Mouse (Mus musculus): ENCODE measurements around the gene Rtn4ip1. TPM values are rescaled to one million over a fixed set of nuclear protein-coding genes. Genes with fewer than 3 reads are reported as not detected.

Rtn4ip1 gene
- polyA plus RNA-seq, 1 experiment from 2014 or later, result 13.4 TPM

DNA sequence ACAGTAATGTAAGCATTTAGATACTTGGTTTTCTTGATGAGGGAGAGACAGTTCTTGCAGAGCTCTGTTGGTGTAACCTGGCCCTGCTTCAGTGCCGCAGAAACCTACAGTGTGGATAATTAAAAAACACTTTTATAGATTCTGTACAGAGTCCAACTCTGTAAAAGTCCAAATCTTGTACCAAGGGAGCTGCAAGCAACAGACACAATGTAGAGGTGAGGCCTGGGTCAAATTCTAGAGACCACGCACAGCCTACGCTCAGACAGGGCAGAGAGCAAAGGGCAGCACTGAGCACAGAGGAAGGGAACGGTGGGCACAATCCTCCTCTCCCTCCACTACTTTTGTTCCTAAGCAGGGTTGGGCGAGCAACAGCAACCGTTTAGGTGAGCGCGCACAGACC is 5.5 kb upstream of the Rtn4ip1 start:
- H3K4me2 ChIP-seq (ENCODE audit: low read depth, low read length), result no peak overlapping the region
- H3K9ac ChIP-seq (ENCODE audit: low read length), result no peak overlapping the region
- H3K27me3 ChIP-seq (ENCODE audit: control insufficient read depth, insufficient read depth, low read length), result no peaks in the 10 kb centered on the region
- no peaks in the 10 kb centered on the region for H3K4me1 ChIP-seq (ENCODE audit: control insufficient read depth, insufficient read depth, low read length)
- no peaks in the 10 kb centered on the region; the same call in 1 of the 2 replicates for H3K36me3 ChIP-seq (ENCODE audit: control insufficient read depth, insufficient read depth, low read length)
- no peak for ATAC-seq (ENCODE audit: insufficient read depth, low FRiP score)
- no peak overlapping the region for H3K27ac ChIP-seq (ENCODE audit: low read length)
- H3K4me3 ChIP-seq (replicated peaks; ENCODE audit: low read length), result no peak overlapping the region
- H3K9me3 ChIP-seq (replicated peaks; ENCODE audit: control insufficient read depth, low read length), result no peaks in the 10 kb centered on the region
- 91% methylated on average over 8 of the region's 8 CpGs for WGBS

DNA sequence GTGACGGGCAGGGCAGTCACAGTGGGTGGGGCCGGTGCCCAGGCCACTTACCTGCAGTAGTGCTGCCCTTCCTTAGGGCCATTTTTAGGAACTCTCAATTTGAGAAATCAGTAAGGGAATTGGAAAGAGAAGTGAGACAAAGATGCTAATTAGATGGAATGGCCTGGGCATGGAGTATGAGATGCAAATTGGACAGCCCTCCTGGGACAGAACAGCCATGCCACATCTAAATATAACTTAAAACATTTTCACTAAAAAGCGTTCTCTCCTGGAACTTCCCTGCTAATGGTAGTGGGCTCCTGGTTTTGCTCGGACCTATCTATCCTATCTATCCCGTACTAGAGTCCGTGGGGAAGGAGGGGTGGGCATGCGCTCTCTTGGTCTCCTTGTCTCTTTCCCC is 3.3 kb upstream of the Rtn4ip1 start:
- whole genome bisulfite sequencing, result 95% methylated on average over 7 of the region's 7 CpGs
- no peak overlapping the region for H3K4me3 ChIP-seq (replicated peaks; ENCODE audit: low read length)

GRCm38 (mm10) chr10:43900883-43901570 is 580 bp upstream of the Rtn4ip1 start:
- peak overlapping the region; percentile 83 for H3K4me3 ChIP-seq (replicated peaks; ENCODE audit: low read length)
- H3K27ac ChIP-seq (ENCODE audit: low read length), result no peak overlapping the region; the same call in 1 of the 2 replicates
- peak overlapping the region; percentile 58 for H3K4me2 ChIP-seq (ENCODE audit: low read depth, low read length)
- no peaks in the 10 kb centered on the region for H3K9me3 ChIP-seq (replicated peaks; ENCODE audit: control insufficient read depth, low read length)
- peak overlapping the region; percentile 84 for H3K9ac ChIP-seq (ENCODE audit: low read length)
- no peaks in the 10 kb centered on the region; the same call in 1 of the 2 replicates for H3K36me3 ChIP-seq (ENCODE audit: control insufficient read depth, insufficient read depth, low read length)
- no peak for ATAC-seq (ENCODE audit: insufficient read depth, low FRiP score)
- H3K27me3 ChIP-seq (ENCODE audit: control insufficient read depth, insufficient read depth, low read length), result no peaks in the 10 kb centered on the region
- WGBS, result 5% methylated on average over 30 of the region's 30 CpGs
- peaks cover 4% of the 10 kb centered on the region for H3K4me1 ChIP-seq (ENCODE audit: control insufficient read depth, insufficient read depth, low read length)

More for the DNA sequence above, 3.3 kb upstream of the Rtn4ip1 start:
- no peak overlapping the region for H3K27ac ChIP-seq (ENCODE audit: low read length)
- no peak for ATAC-seq (ENCODE audit: insufficient read depth, low FRiP score)
- peaks cover 4% of the 10 kb centered on the region for H3K4me1 ChIP-seq (ENCODE audit: control insufficient read depth, insufficient read depth, low read length)
- H3K9ac ChIP-seq (ENCODE audit: low read length), result no peak overlapping the region
- H3K4me2 ChIP-seq (ENCODE audit: low read depth, low read length), result no peak overlapping the region
- H3K9me3 ChIP-seq (replicated peaks; ENCODE audit: control insufficient read depth, low read length), result no peaks in the 10 kb centered on the region
- H3K27me3 ChIP-seq (ENCODE audit: control insufficient read depth, insufficient read depth, low read length), result no peaks in the 10 kb centered on the region
- H3K36me3 ChIP-seq (ENCODE audit: control insufficient read depth, insufficient read depth, low read length), result no peaks in the 10 kb centered on the region; the same call in 1 of the 2 replicates

- Histone ChIP-seq H3K9me3 (replicated peaks; ENCODE audit: control insufficient read depth, low read length) (no peaks in the 10 kb centered on the region), H3K27me3 (ENCODE audit: control insufficient read depth, insufficient read depth, low read length) (no peaks in the 10 kb centered on the region), H3K27ac (ENCODE audit: low read length) (no peak overlapping the region), H3K9ac (ENCODE audit: low read length) (no peak overlapping the region), H3K4me1 (ENCODE audit: control insufficient read depth, insufficient read depth, low read length) (peaks cover 4% of the 10 kb centered on the region), H3K36me3 (ENCODE audit: control insufficient read depth, insufficient read depth, low read length) (no peaks in the 10 kb centered on the region; the same call in 1 of the 2 replicates), H3K4me2 (ENCODE audit: low read depth, low read length) (no peak overlapping the region), H3K4me3 (replicated peaks; ENCODE audit: low read length) (no peak overlapping the region)
- no peak for ATAC-seq (ENCODE audit: insufficient read depth, low FRiP score)
- WGBS, result 80% methylated on average over 1 of the region's 1 CpGs
Observed at GRCm38 (mm10) chr10:43904569-43904968, 3.0 kb downstream of the Rtn4ip1 start.

DNA sequence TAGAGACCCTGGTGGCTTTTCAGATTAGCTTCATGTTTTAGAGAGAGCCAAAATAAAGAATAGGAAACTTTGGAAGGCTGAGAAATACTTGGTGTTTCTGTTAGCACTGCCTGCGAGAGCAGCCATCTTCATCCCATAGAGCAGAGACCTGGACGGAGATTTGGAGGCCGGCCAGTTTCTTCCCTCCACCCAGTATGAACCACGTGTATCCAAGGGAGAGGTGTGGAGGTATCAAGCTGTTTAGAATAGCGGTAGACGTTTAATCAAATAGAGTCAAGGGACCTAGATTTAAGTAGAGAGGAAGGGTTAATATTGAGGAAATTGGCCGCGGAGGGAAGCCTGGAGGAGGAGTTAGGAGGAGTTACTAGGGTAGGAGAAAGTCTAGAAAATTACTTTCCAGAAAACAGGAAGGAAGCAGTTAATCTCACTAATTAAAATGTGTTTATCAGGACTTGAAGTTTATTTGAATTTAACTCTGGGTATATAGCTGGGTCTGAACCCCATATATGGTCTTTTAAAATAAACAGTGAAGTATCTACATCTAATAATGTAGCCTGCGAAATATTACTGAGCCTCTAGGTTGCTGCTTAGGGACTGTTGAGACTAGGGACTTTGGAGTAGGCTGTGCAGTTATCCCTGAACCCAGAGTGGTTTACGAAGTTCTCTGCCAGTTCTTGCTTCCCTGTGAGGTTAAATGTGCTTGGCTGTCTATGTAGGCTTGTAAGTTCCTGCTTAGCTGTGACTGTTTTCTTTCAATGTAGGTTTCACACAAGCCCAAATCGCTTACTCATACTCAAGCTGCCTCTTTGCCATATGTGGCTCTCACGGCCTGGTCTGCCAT is 8.6 kb downstream of the Rtn4ip1 start:
- no peak overlapping the region for H3K4me3 ChIP-seq (replicated peaks; ENCODE audit: low read length)
- H3K4me2 ChIP-seq (ENCODE audit: low read depth, low read length), result no peak overlapping the region
- no peaks in the 10 kb centered on the region for H3K9me3 ChIP-seq (replicated peaks; ENCODE audit: control insufficient read depth, low read length)
- WGBS, result 72% methylated on average over 12 of the region's 12 CpGs
- ATAC-seq (ENCODE audit: insufficient read depth, low FRiP score), result no peak
- H3K27ac ChIP-seq (ENCODE audit: low read length), result no peak overlapping the region
- no peaks in the 10 kb centered on the region for H3K36me3 ChIP-seq (ENCODE audit: control insufficient read depth, insufficient read depth, low read length)
- H3K9ac ChIP-seq (ENCODE audit: low read length), result no peak overlapping the region
- no peaks in the 10 kb centered on the region for H3K4me1 ChIP-seq (ENCODE audit: control insufficient read depth, insufficient read depth, low read length)
- no peaks in the 10 kb centered on the region for H3K27me3 ChIP-seq (ENCODE audit: control insufficient read depth, insufficient read depth, low read length)

GRCm38 (mm10) chr10:43910873-43911142 is 9.2 kb downstream of the Rtn4ip1 start:
- Histone ChIP-seq H3K4me1 (ENCODE audit: control insufficient read depth, insufficient read depth, low read length) (no peaks in the 10 kb centered on the region), H3K9ac (ENCODE audit: low read length) (no peak overlapping the region), H3K36me3 (ENCODE audit: control insufficient read depth, insufficient read depth, low read length) (no peaks in the 10 kb centered on the region), H3K27me3 (ENCODE audit: control insufficient read depth, insufficient read depth, low read length) (no peaks in the 10 kb centered on the region), H3K4me2 (ENCODE audit: low read depth, low read length) (no peak overlapping the region), H3K9me3 (replicated peaks; ENCODE audit: control insufficient read depth, low read length) (no peaks in the 10 kb centered on the region), H3K4me3 (replicated peaks; ENCODE audit: low read length) (no peak overlapping the region), H3K27ac (ENCODE audit: low read length) (no peak overlapping the region)
- WGBS, result 87% methylated on average over 8 of the region's 8 CpGs
- no peak for ATAC-seq (ENCODE audit: insufficient read depth, low FRiP score)

GRCm38 (mm10) chr10:43912236-43912635 is 10.6 kb downstream of the Rtn4ip1 start:
- H3K27me3 ChIP-seq (ENCODE audit: control insufficient read depth, insufficient read depth, low read length), result no peaks in the 10 kb centered on the region
- no peak overlapping the region for H3K9ac ChIP-seq (ENCODE audit: low read length)
- H3K4me1 ChIP-seq (ENCODE audit: control insufficient read depth, insufficient read depth, low read length), result no peaks in the 10 kb centered on the region
- WGBS, result 82% methylated on average over 3 of the region's 3 CpGs
- no peak overlapping the region for H3K27ac ChIP-seq (ENCODE audit: low read length)
- ATAC-seq (ENCODE audit: insufficient read depth, low FRiP score), result no peak
- no peak overlapping the region for H3K4me2 ChIP-seq (ENCODE audit: low read depth, low read length)
- no peaks in the 10 kb centered on the region for H3K36me3 ChIP-seq (ENCODE audit: control insufficient read depth, insufficient read depth, low read length)
- H3K9me3 ChIP-seq (replicated peaks; ENCODE audit: control insufficient read depth, low read length), result no peaks in the 10 kb centered on the region
- no peak overlapping the region for H3K4me3 ChIP-seq (replicated peaks; ENCODE audit: low read length)

DNA sequence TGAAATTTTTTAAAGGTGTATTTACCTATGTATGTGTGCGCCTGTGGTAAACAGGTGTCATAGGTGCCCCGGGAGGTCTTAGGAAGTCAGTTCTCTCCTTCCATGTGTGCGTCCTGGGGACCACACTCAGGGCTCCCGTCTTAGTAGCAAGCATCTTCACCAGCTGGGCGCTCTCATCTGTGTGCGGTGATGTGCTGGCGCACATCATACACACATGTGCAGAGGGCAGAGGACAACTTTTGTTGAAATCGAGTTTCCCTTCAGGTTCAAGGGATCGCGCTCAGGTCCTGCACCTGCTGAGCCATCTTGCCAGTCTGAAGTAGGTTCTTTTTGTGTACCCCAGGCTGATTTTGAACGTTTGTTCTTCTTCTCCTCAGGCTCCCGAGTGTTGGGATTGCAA is 14.6 kb downstream of the Rtn4ip1 start:
- H3K4me2 ChIP-seq (ENCODE audit: low read depth, low read length), result no peak overlapping the region
- no peaks in the 10 kb centered on the region for H3K36me3 ChIP-seq (ENCODE audit: control insufficient read depth, insufficient read depth, low read length)
- no peak for ATAC-seq (ENCODE audit: insufficient read depth, low FRiP score)
- H3K27ac ChIP-seq (ENCODE audit: low read length), result no peak overlapping the region
- H3K9ac ChIP-seq (ENCODE audit: low read length), result no peak overlapping the region
- no peaks in the 10 kb centered on the region for H3K27me3 ChIP-seq (ENCODE audit: control insufficient read depth, insufficient read depth, low read length)
- H3K4me1 ChIP-seq (ENCODE audit: control insufficient read depth, insufficient read depth, low read length), result no peaks in the 10 kb centered on the region
- no peaks in the 10 kb centered on the region for H3K9me3 ChIP-seq (replicated peaks; ENCODE audit: control insufficient read depth, low read length)
- 83% methylated on average over 12 of the region's 12 CpGs for WGBS
- no peak overlapping the region for H3K4me3 ChIP-seq (replicated peaks; ENCODE audit: low read length)

- ATAC-seq (ENCODE audit: insufficient read depth, low FRiP score), result no peak
- no peaks in the 10 kb centered on the region for H3K9me3 ChIP-seq (replicated peaks; ENCODE audit: control insufficient read depth, low read length)
- no peaks in the 10 kb centered on the region for H3K36me3 ChIP-seq (ENCODE audit: control insufficient read depth, insufficient read depth, low read length)
- no peaks in the 10 kb centered on the region for H3K27me3 ChIP-seq (ENCODE audit: control insufficient read depth, insufficient read depth, low read length)
- no peak overlapping the region for H3K9ac ChIP-seq (ENCODE audit: low read length)
- 73% methylated on average over 2 of the region's 2 CpGs for WGBS
- no peak overlapping the region for H3K27ac ChIP-seq (ENCODE audit: low read length)
- H3K4me1 ChIP-seq (ENCODE audit: control insufficient read depth, insufficient read depth, low read length), result no peaks in the 10 kb centered on the region
- no peak overlapping the region for H3K4me3 ChIP-seq (replicated peaks; ENCODE audit: low read length)
- no peak overlapping the region for H3K4me2 ChIP-seq (ENCODE audit: low read depth, low read length)
Observed at GRCm38 (mm10) chr10:43916737-43917136, 15.1 kb downstream of the Rtn4ip1 start.
